Mouse (Mus musculus): ENCODE measurements around the gene Sema4f. TPM values are rescaled to one million over a fixed set of nuclear protein-coding genes. Genes with fewer than 3 reads are reported as not detected.

Gene Sema4f
- polyA plus RNA-seq, 1 experiment from 2014 or later = 7.2 TPM

- H3K4me2 ChIP-seq = no peak overlapping the region
- H3K4me1 ChIP-seq = peaks cover 1% of the 10 kb centered on the region; the same call in 1 of the 2 replicates
- H3K27me3 ChIP-seq = no peaks in the 10 kb centered on the region
- no peaks in the 10 kb centered on the region for H3K9me3 ChIP-seq
- no peak overlapping the region for H3K4me3 ChIP-seq
- H3K36me3 ChIP-seq = no peaks in the 10 kb centered on the region
- ATAC-seq (ENCODE audit: insufficient number of reproducible peaks, insufficient read depth, low FRiP score, low TSS enrichment, low read depth) = no peak
- H3K9ac ChIP-seq = no peak overlapping the region
- H3K27ac ChIP-seq = no peak overlapping the region
- 88% methylated on average over 4 of the region's 4 CpGs for WGBS
Measured at GRCm38 (mm10) chr6:82886330-82886729, 53.2 kb downstream of the Sema4f start.

- no peak overlapping the region for H3K4me3 ChIP-seq
- no peaks in the 10 kb centered on the region for H3K4me1 ChIP-seq
- no peaks in the 10 kb centered on the region for H3K27me3 ChIP-seq
- H3K27ac ChIP-seq = no peak overlapping the region
- 72% methylated on average over 4 of the region's 4 CpGs for WGBS
- H3K9me3 ChIP-seq = no peaks in the 10 kb centered on the region
- H3K9ac ChIP-seq = no peak overlapping the region
- no peaks in the 10 kb centered on the region for H3K36me3 ChIP-seq
- no peak for ATAC-seq (ENCODE audit: insufficient number of reproducible peaks, insufficient read depth, low FRiP score, low TSS enrichment, low read depth)
- H3K4me2 ChIP-seq = no peak overlapping the region
Measured at GRCm38 (mm10) chr6:82885909-82886308, 53.7 kb downstream of the Sema4f start.

- Histone ChIP-seq H3K9ac (no peak overlapping the region), H3K4me1 (no peaks in the 10 kb centered on the region), H3K27me3 (no peaks in the 10 kb centered on the region), H3K27ac (no peak overlapping the region), H3K4me2 (no peak overlapping the region), H3K36me3 (no peaks in the 10 kb centered on the region), H3K4me3 (no peak overlapping the region), H3K9me3 (no peaks in the 10 kb centered on the region)
- 72% methylated on average over 2 of the region's 2 CpGs for WGBS
- no peak for ATAC-seq (ENCODE audit: insufficient number of reproducible peaks, insufficient read depth, low FRiP score, low TSS enrichment, low read depth)
Measured at GRCm38 (mm10) chr6:82885441-82885840, 54.1 kb downstream of the Sema4f start.

DNA sequence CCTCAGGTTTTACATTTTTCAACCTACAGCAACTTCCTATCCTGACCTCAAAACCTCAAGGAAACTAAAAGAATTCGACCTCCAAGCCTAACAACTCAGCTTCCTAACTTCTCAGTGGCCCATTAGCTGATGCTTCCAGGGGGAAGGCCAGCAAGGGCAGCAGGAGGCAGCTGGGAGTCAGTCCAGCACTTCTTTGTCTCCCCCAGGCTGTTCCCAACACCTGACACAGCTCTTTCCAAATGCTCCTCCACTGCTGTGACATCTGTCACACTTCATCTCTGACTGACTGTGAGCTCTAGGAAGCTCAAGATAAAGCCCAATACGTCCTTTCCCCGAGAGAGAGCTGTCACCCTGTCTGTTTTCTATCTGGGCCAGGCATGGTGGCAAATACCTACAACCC, 55.0 kb downstream of the Sema4f start:
- Histone ChIP-seq H3K9ac (no peak overlapping the region), H3K4me3 (no peak overlapping the region), H3K27me3 (no peaks in the 10 kb centered on the region), H3K27ac (no peak overlapping the region), H3K4me2 (no peak overlapping the region), H3K9me3 (no peaks in the 10 kb centered on the region), H3K36me3 (no peaks in the 10 kb centered on the region), H3K4me1 (no peaks in the 10 kb centered on the region)
- no peak for ATAC-seq (ENCODE audit: insufficient number of reproducible peaks, insufficient read depth, low FRiP score, low TSS enrichment, low read depth)
- 60% methylated on average over 3 of the region's 3 CpGs for WGBS

GRCm38 (mm10) chr6:82881485-82882096, 58.0 kb downstream of the Sema4f start:
- WGBS = 53% methylated on average over 21 of the region's 21 CpGs
- no peak overlapping the region for H3K27ac ChIP-seq
- no peaks in the 10 kb centered on the region for H3K27me3 ChIP-seq
- no peaks in the 10 kb centered on the region for H3K9me3 ChIP-seq
- no peak overlapping the region for H3K4me3 ChIP-seq
- peak overlapping the region; percentile 27; the same call in 1 of the 2 replicates for H3K9ac ChIP-seq
- 0 out of 2 replicates have a peak overlapping the region, but pooled peaks have one; percentile 22 for H3K4me2 ChIP-seq
- no peaks in the 10 kb centered on the region for H3K4me1 ChIP-seq
- ATAC-seq (ENCODE audit: insufficient number of reproducible peaks, insufficient read depth, low FRiP score, low TSS enrichment, low read depth) = no peak
- no peaks in the 10 kb centered on the region for H3K36me3 ChIP-seq

DNA sequence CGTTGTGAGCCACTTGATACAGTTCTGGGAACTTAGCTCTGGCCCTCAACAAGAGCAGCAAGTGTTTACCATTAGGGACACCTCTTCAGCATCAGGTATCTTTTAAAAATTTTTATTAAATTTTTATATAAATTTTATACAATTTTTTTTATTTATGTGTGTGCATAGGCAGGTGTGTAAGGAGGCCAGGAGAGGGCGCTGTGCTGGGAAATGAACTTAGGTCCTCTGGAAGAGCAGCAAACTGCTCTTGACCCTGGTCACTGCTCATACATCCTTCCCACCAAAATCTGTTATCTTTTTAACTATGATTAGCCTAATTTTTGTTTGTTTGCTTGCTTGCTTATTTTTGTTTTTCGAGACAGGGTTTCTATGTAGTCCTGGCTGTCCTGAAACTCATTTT, 58.8 kb downstream of the Sema4f start:
- H3K9me3 ChIP-seq = no peaks in the 10 kb centered on the region
- no peaks in the 10 kb centered on the region for H3K4me1 ChIP-seq
- no peak overlapping the region for H3K27ac ChIP-seq
- H3K4me3 ChIP-seq = no peak overlapping the region
- H3K4me2 ChIP-seq = no peak overlapping the region
- no peaks in the 10 kb centered on the region for H3K27me3 ChIP-seq
- H3K9ac ChIP-seq = no peak overlapping the region
- no peak for ATAC-seq (ENCODE audit: insufficient number of reproducible peaks, insufficient read depth, low FRiP score, low TSS enrichment, low read depth)
- H3K36me3 ChIP-seq = no peaks in the 10 kb centered on the region
- WGBS = 72% methylated on average over 3 of the region's 3 CpGs

DNA sequence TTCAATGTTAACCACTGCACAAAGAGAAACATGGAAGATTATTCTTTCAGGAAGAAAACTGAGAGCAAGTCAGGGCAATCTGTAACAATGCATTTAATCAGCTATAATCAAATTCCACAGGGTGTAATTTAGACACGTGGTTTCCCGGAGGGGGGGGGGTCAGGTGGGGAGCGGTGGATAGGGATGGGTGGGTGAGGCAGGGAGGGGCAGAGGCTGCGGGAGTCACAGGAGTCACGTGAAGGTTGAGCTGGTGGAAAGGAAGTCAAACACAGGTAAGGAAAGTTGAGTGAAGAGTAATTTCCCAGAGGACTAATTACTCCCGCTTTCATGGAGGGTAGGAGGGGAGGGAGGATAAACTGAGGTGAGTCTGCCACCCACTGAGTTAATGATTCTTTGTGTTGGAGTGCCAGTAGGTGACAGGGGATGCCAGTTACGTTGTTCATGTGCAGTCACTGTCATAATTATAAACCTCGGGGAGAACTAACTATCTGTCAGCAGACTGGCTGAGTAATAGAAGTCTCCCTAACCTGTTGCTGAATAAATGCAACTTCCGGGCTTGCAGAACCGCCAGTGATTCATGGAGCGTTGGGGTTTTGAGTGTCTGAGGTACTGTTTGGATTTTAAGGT, 60.0 kb downstream of the Sema4f start:
- ATAC-seq (ENCODE audit: insufficient number of reproducible peaks, insufficient read depth, low FRiP score, low TSS enrichment, low read depth) = peak; percentile 41; the same call in 1 of the 2 replicates
- Histone ChIP-seq H3K36me3 (no peaks in the 10 kb centered on the region), H3K4me3 (no peak overlapping the region), H3K9ac (no peak overlapping the region), H3K27me3 (no peaks in the 10 kb centered on the region), H3K4me2 (no peak overlapping the region), H3K27ac (no peak overlapping the region), H3K9me3 (no peaks in the 10 kb centered on the region), H3K4me1 (no peaks in the 10 kb centered on the region)
- 56% methylated on average over 11 of the region's 11 CpGs for WGBS

- no peak for ATAC-seq (ENCODE audit: insufficient number of reproducible peaks, insufficient read depth, low FRiP score, low TSS enrichment, low read depth)
- 66% methylated on average over 6 of the region's 6 CpGs for WGBS
- Histone ChIP-seq H3K4me2 (no peak overlapping the region), H3K27ac (no peak overlapping the region), H3K9ac (no peak overlapping the region), H3K36me3 (no peaks in the 10 kb centered on the region), H3K4me3 (no peak overlapping the region), H3K4me1 (no peaks in the 10 kb centered on the region), H3K9me3 (no peaks in the 10 kb centered on the region), H3K27me3 (no peaks in the 10 kb centered on the region)
Measured at GRCm38 (mm10) chr6:82875509-82875935, 64.0 kb downstream of the Sema4f start.

- Histone ChIP-seq H3K4me3 (no peak overlapping the region), H3K4me1 (no peaks in the 10 kb centered on the region), H3K4me2 (no peak overlapping the region), H3K27ac (0 out of 2 replicates have a peak overlapping the region, but pooled peaks have one; percentile 22), H3K9ac (no peak overlapping the region), H3K9me3 (no peaks in the 10 kb centered on the region), H3K36me3 (no peaks in the 10 kb centered on the region), H3K27me3 (no peaks in the 10 kb centered on the region)
- WGBS = 73% methylated on average over 6 of the region's 6 CpGs
- no peak for ATAC-seq (ENCODE audit: insufficient number of reproducible peaks, insufficient read depth, low FRiP score, low TSS enrichment, low read depth)
Measured at GRCm38 (mm10) chr6:82872332-82872707, 67.2 kb downstream of the Sema4f start.

GRCm38 (mm10) chr6:82871632-82872331, 67.8 kb downstream of the Sema4f start:
- ATAC-seq (ENCODE audit: insufficient number of reproducible peaks, insufficient read depth, low FRiP score, low TSS enrichment, low read depth) = no peak
- 15% methylated on average over 5 of the region's 5 CpGs for WGBS
- no peak overlapping the region for H3K9ac ChIP-seq
- no peak overlapping the region for H3K4me2 ChIP-seq
- H3K9me3 ChIP-seq = no peaks in the 10 kb centered on the region
- no peaks in the 10 kb centered on the region for H3K36me3 ChIP-seq
- H3K4me3 ChIP-seq = no peak overlapping the region
- H3K27ac ChIP-seq = 0 out of 2 replicates have a peak overlapping the region, but pooled peaks have one; percentile 22
- no peaks in the 10 kb centered on the region for H3K4me1 ChIP-seq
- H3K27me3 ChIP-seq = no peaks in the 10 kb centered on the region

- Histone ChIP-seq H3K36me3 (no peaks in the 10 kb centered on the region), H3K27ac (no peak overlapping the region), H3K4me2 (no peak overlapping the region), H3K4me1 (no peaks in the 10 kb centered on the region), H3K9ac (no peak overlapping the region), H3K4me3 (no peak overlapping the region), H3K9me3 (peaks cover 4% of the 10 kb centered on the region; the same call in 1 of the 2 replicates), H3K27me3 (no peaks in the 10 kb centered on the region)
- 72% methylated on average over 5 of the region's 5 CpGs for WGBS
- no peak for ATAC-seq (ENCODE audit: insufficient number of reproducible peaks, insufficient read depth, low FRiP score, low TSS enrichment, low read depth)
Measured at GRCm38 (mm10) chr6:82868476-82868875, 71.1 kb downstream of the Sema4f start.
